Mouse (Mus musculus): ENCODE measurements around the gene Pitpna. TPM values are rescaled to one million over a fixed set of nuclear protein-coding genes. Genes with fewer than 3 reads are reported as not detected.

Gene Pitpna
- polyA plus RNA-seq, 1 experiment = 259 TPM

- no peak for TF ChIP-seq CTCF (IDR thresholded peaks at IDR 0.05; ENCODE audit: extremely low read depth, insufficient read depth, low read length)
- TF ChIP-seq POLR2A (IDR thresholded peaks at IDR 0.05; ENCODE audit: extremely low read depth, insufficient read depth, low read length) = no peak
- Histone ChIP-seq H3K4me1 (ENCODE audit: control insufficient read depth, insufficient read depth, low read length) (peaks cover 10% of the 10 kb centered on the region; the same call in 1 of the 2 replicates), H3K27ac (ENCODE audit: insufficient read depth, low read length) (peak overlapping the region; percentile 57; the same call in 1 of the 2 replicates), H3K4me3 (ENCODE audit: insufficient read depth, low read length) (no peak overlapping the region)
Measured at GRCm38 (mm10) chr11:75621426-75621825, 33.5 kb downstream of the Pitpna start.

GRCm38 (mm10) chr11:75622588-75623329 lies 34.9 kb downstream of the Pitpna start:
- H3K27ac ChIP-seq (ENCODE audit: insufficient read depth, low read length) = no peak overlapping the region
- no peak overlapping the region for H3K4me3 ChIP-seq (ENCODE audit: insufficient read depth, low read length)
- peaks cover 10% of the 10 kb centered on the region; the same call in 1 of the 2 replicates for H3K4me1 ChIP-seq (ENCODE audit: control insufficient read depth, insufficient read depth, low read length)
- TF ChIP-seq POLR2A (IDR thresholded peaks at IDR 0.05; ENCODE audit: extremely low read depth, insufficient read depth, low read length) = no peak
- TF ChIP-seq CTCF (IDR thresholded peaks at IDR 0.05; ENCODE audit: extremely low read depth, insufficient read depth, low read length) = no peak

GRCm38 (mm10) chr11:75624102-75624554 lies 36.2 kb downstream of the Pitpna start:
- H3K27ac ChIP-seq (ENCODE audit: insufficient read depth, low read length) = no peak overlapping the region
- no peak overlapping the region for H3K4me3 ChIP-seq (ENCODE audit: insufficient read depth, low read length)
- H3K4me1 ChIP-seq (ENCODE audit: control insufficient read depth, insufficient read depth, low read length) = peaks cover 10% of the 10 kb centered on the region; the same call in 1 of the 2 replicates
- TF ChIP-seq CTCF (IDR thresholded peaks at IDR 0.05; ENCODE audit: extremely low read depth, insufficient read depth, low read length) (no peak), POLR2A (IDR thresholded peaks at IDR 0.05; ENCODE audit: extremely low read depth, insufficient read depth, low read length) (no peak)

GRCm38 (mm10) chr11:75625820-75626219 lies 37.9 kb downstream of the Pitpna start:
- Histone ChIP-seq H3K27ac (ENCODE audit: insufficient read depth, low read length) (no peak overlapping the region), H3K4me3 (ENCODE audit: insufficient read depth, low read length) (no peak overlapping the region), H3K4me1 (ENCODE audit: control insufficient read depth, insufficient read depth, low read length) (peaks cover 2% of the 10 kb centered on the region; the same call in 1 of the 2 replicates)
- TF ChIP-seq POLR2A (IDR thresholded peaks at IDR 0.05; ENCODE audit: extremely low read depth, insufficient read depth, low read length) = no peak
- TF ChIP-seq CTCF (IDR thresholded peaks at IDR 0.05; ENCODE audit: extremely low read depth, insufficient read depth, low read length) = no peak

GRCm38 (mm10) chr11:75630098-75630497 lies 42.2 kb downstream of the Pitpna start:
- TF ChIP-seq POLR2A (IDR thresholded peaks at IDR 0.05; ENCODE audit: extremely low read depth, insufficient read depth, low read length) = no peak
- TF ChIP-seq CTCF (IDR thresholded peaks at IDR 0.05; ENCODE audit: extremely low read depth, insufficient read depth, low read length) = no peak
- peak overlapping the region; percentile 73; the same call in 1 of the 2 replicates for H3K4me3 ChIP-seq (ENCODE audit: insufficient read depth, low read length)
- H3K4me1 ChIP-seq (ENCODE audit: control insufficient read depth, insufficient read depth, low read length) = peaks cover 6% of the 10 kb centered on the region; the same call in 1 of the 2 replicates
- H3K27ac ChIP-seq (ENCODE audit: insufficient read depth, low read length) = no peak overlapping the region

GRCm38 (mm10) chr11:75630645-75631229 lies 42.8 kb downstream of the Pitpna start, which contains the start of gene Inpp5k:
Inpp5k (plus strand) TSS chr11:75630988.
- no peak for TF ChIP-seq CTCF (IDR thresholded peaks at IDR 0.05; ENCODE audit: extremely low read depth, insufficient read depth, low read length)
- peak; percentile 83 for TF ChIP-seq POLR2A (IDR thresholded peaks at IDR 0.05; ENCODE audit: extremely low read depth, insufficient read depth, low read length)
- H3K4me3 ChIP-seq (ENCODE audit: insufficient read depth, low read length) = peak within 1 kb of the TSS; percentile 73
- H3K4me1 ChIP-seq (ENCODE audit: control insufficient read depth, insufficient read depth, low read length) = peaks cover 6% of the 10 kb centered on the region; the same call in 1 of the 2 replicates
- H3K27ac ChIP-seq (ENCODE audit: insufficient read depth, low read length) = no peak within 1 kb of the TSS

- peak overlapping the region; percentile 73 for H3K4me3 ChIP-seq (ENCODE audit: insufficient read depth, low read length)
- H3K27ac ChIP-seq (ENCODE audit: insufficient read depth, low read length) = no peak overlapping the region
- H3K4me1 ChIP-seq (ENCODE audit: control insufficient read depth, insufficient read depth, low read length) = peaks cover 6% of the 10 kb centered on the region; the same call in 1 of the 2 replicates
- TF ChIP-seq POLR2A (IDR thresholded peaks at IDR 0.05; ENCODE audit: extremely low read depth, insufficient read depth, low read length) (no peak), CTCF (IDR thresholded peaks at IDR 0.05; ENCODE audit: extremely low read depth, insufficient read depth, low read length) (peak; percentile 5; the same call in 1 of the 2 replicates)
Measured at GRCm38 (mm10) chr11:75631561-75632225, 43.8 kb downstream of the Pitpna start.

GRCm38 (mm10) chr11:75632921-75633320 lies 45.0 kb downstream of the Pitpna start:
- H3K4me3 ChIP-seq (ENCODE audit: insufficient read depth, low read length) = no peak overlapping the region
- no peak overlapping the region for H3K27ac ChIP-seq (ENCODE audit: insufficient read depth, low read length)
- TF ChIP-seq POLR2A (IDR thresholded peaks at IDR 0.05; ENCODE audit: extremely low read depth, insufficient read depth, low read length) (no peak), CTCF (IDR thresholded peaks at IDR 0.05; ENCODE audit: extremely low read depth, insufficient read depth, low read length) (no peak)
- H3K4me1 ChIP-seq (ENCODE audit: control insufficient read depth, insufficient read depth, low read length) = peaks cover 6% of the 10 kb centered on the region; the same call in 1 of the 2 replicates

- TF ChIP-seq POLR2A (IDR thresholded peaks at IDR 0.05; ENCODE audit: extremely low read depth, insufficient read depth, low read length) (no peak), CTCF (IDR thresholded peaks at IDR 0.05; ENCODE audit: extremely low read depth, insufficient read depth, low read length) (no peak)
- Histone ChIP-seq H3K4me3 (ENCODE audit: insufficient read depth, low read length) (no peak overlapping the region), H3K27ac (ENCODE audit: insufficient read depth, low read length) (no peak overlapping the region), H3K4me1 (ENCODE audit: control insufficient read depth, insufficient read depth, low read length) (peaks cover 6% of the 10 kb centered on the region; the same call in 1 of the 2 replicates)
Measured at GRCm38 (mm10) chr11:75634801-75635200, 46.9 kb downstream of the Pitpna start.

Data from cortical plate, adult 2 months (tissue).